8 mouse cellular contexts compared by ENCODE assay signal in genomic region chr10:98742822-98743605, GRCm38 (mm10).
DNase-seq lines count a peak whose midpoint lies in the region.

No protein-coding gene starts in this region.

- peak overlapping the region; percentile 38; the same call in 1 of the 2 replicates for H3K27ac ChIP-seq in limb, embryonic 10.5 days

- no peaks in the 10 kb centered on the region for H3K36me3 ChIP-seq in limb, embryonic 10.5 days

- no peaks in the 10 kb centered on the region for H3K27me3 ChIP-seq in limb, embryonic 10.5 days (ENCODE audit: low read depth, poor library complexity, severe bottlenecking)

- WGBS in limb, embryonic 10.5 days = 75% methylated on average over 16 of the region's 16 CpGs

- no peaks in the 10 kb centered on the region for H3K9me3 ChIP-seq in limb, embryonic 10.5 days (replicated peaks)

- intact Hi-C loops in heart, postnatal 36 days (cut with DNase I) = no loop called here

- H3K4me3 ChIP-seq in limb, embryonic 10.5 days = no peak overlapping the region

- H3K4me1 ChIP-seq in limb, embryonic 10.5 days = peaks cover 22% of the 10 kb centered on the region

- DNase-seq in heart, postnatal 4 days = peak; percentile 35
- no peak for DNase-seq in heart, postnatal 36 days
- peak; percentile 56 for DNase-seq in adrenal gland, postnatal 25 days
- DNase-seq in frontal cortex, postnatal 10 days (ENCODE audit: low spot score in 2 of 2) = peak; percentile 29 to 39
- no peak for DNase-seq in limb, embryonic 10.5 days (ENCODE audit: low spot score)
- no peak for DNase-seq in thymus, postnatal 10 days (ENCODE audit: low spot score in 2 of 2)
- no peak for DNase-seq in spleen, adult 12 weeks (ENCODE audit: low spot score)
- no peak for DNase-seq in thymus, postnatal 25 days

Comparison
In these comparisons a context has a peak if more than half of its experiments do, and no peak if none do; other contexts are left out.
1. DNase-seq: peak in heart, postnatal 4 days (single experiment), adrenal gland, postnatal 25 days (single experiment) and frontal cortex, postnatal 10 days (2 of 2); none in heart, postnatal 36 days (0 of 2), limb, embryonic 10.5 days (single experiment), thymus, postnatal 10 days (0 of 2), spleen, adult 12 weeks (single experiment) and thymus, postnatal 25 days (single experiment).